Mouse (Mus musculus) kidney, embryonic 14.5 days (tissue): ENCODE results near the gene Lrriq1. TPM values are rescaled to one million over a fixed set of nuclear protein-coding genes. Genes with fewer than 3 reads are reported as not detected.

ENCODE experiments used
- ATAC-seq: fragments of 200-750 bp; cut with Nextera tagmentation; 2 replicates; pipeline ENCODE4 v1.8.0; 2017; ENCODE audit warnings: moderate number of reproducible peaks, mild to moderate bottlenecking, moderate TSS enrichment, moderate library complexity; ENCODE audit not compliant: low FRiP score, low TSS enrichment
- H3K27ac ChIP-seq: fragments of 300-500 bp; sonication (generic); 2 replicates; pipeline ENCODE4 v1.5.1; 2014; ENCODE audit warnings: low read depth, mild to moderate bottlenecking, low read length, moderate library complexity, mixed read lengths
- H3K27me3 ChIP-seq: fragments of 300-500 bp; sonication (generic); 2 replicates; pipeline ENCODE4 v1.6.1; 2014; ENCODE audit warnings: mild to moderate bottlenecking, low read length; ENCODE audit not compliant: control insufficient read depth, insufficient read depth
- H3K36me3 ChIP-seq: fragments of 300-500 bp; sonication (generic); 2 replicates; pipeline ENCODE4 v1.6.1; 2014; ENCODE audit warnings: low read length, mixed read lengths; ENCODE audit not compliant: control insufficient read depth, insufficient read depth
- H3K4me1 ChIP-seq: fragments of 300-500 bp; sonication (generic); 2 replicates; pipeline ENCODE4 v1.6.1; 2014; ENCODE audit warnings: low read length, mixed read lengths; ENCODE audit not compliant: control insufficient read depth, insufficient read depth
- H3K4me2 ChIP-seq: fragments of 300-500 bp; sonication (generic); replicated peaks from 2 replicates; pipeline ENCODE4 v1.6.1; 2014; ENCODE audit warnings: low read depth, mild to moderate bottlenecking, low read length
- H3K4me3 ChIP-seq: fragments of 300-500 bp; sonication (generic); 2 replicates; pipeline ENCODE4 v1.5.1; 2014; ENCODE audit warnings: mild to moderate bottlenecking, low read length
- H3K9ac ChIP-seq: fragments of 300-500 bp; sonication (generic); 2 replicates; pipeline ENCODE4 v1.6.1; 2014; ENCODE audit warnings: low read depth, mild to moderate bottlenecking, low read length, moderate library complexity
- H3K9me3 ChIP-seq: fragments of 300-500 bp; sonication (generic); 2 replicates; pipeline ENCODE4 v1.6.1; 2016; ENCODE audit warnings: low read length; ENCODE audit not compliant: control insufficient read depth
- whole genome bisulfite sequencing: fragments of 180-500 bp; shearing (Covaris S2); extraction: QIAGEN DNeasy Blood & Tissue Kit; methylation state at CpG from one replicate; pipeline ENCODE4 v1.1.7; 2014; 5-methylcytosine and 5-hydroxymethylcytosine counted together
- polyA plus RNA-seq: library from polyadenylated mRNA; unstranded; fragments of >200 nt; fragmentation: Nextera tagmentation; extraction: Ambion mirVana; gene quantifications from 2 replicates; pipeline ENCODE4 v1.2.1, GENCODE M21; 2014

The Lrriq1 gene
- polyA plus RNA-seq, 1 experiment from 2014 or later = 15.2 TPM

- ATAC-seq = no peak
- H3K4me2 ChIP-seq = no peak overlapping the region
- H3K4me3 ChIP-seq = peak overlapping the region; percentile 48; the same call in 1 of the 2 replicates
- H3K27me3 ChIP-seq = peaks cover 72% of the 10 kb centered on the region
- no peaks in the 10 kb centered on the region for H3K36me3 ChIP-seq
- H3K27ac ChIP-seq = no peak overlapping the region
- 5% methylated on average over 11 of the region's 11 CpGs for WGBS
- H3K4me1 ChIP-seq = 0 out of 2 replicates have a peak, but pooled peaks cover 4% of the 10 kb centered on the region
- no peaks in the 10 kb centered on the region for H3K9me3 ChIP-seq
- H3K9ac ChIP-seq = no peak overlapping the region
Measured at GRCm38 (mm10) chr10:103030931-103031330, 205.2 kb downstream of the Lrriq1 start.

- Histone ChIP-seq H3K9ac (0 out of 2 replicates have a peak within 1 kb of the TSS, but pooled peaks have one; percentile 15), H3K27me3 (peaks cover 76% of the 10 kb centered on the region), H3K4me3 (peak within 1 kb of the TSS; percentile 48), H3K9me3 (no peaks in the 10 kb centered on the region), H3K36me3 (no peaks in the 10 kb centered on the region), H3K4me2 (peak within 1 kb of the TSS; percentile 49), H3K27ac (peak within 1 kb of the TSS; percentile 62; the same call in 1 of the 2 replicates), H3K4me1 (0 out of 2 replicates have a peak, but pooled peaks cover 4% of the 10 kb centered on the region)
- 1% methylated on average over 32 of the region's 32 CpGs for WGBS
- ATAC-seq = no peak
Measured at GRCm38 (mm10) chr10:103029730-103030490, 206.2 kb downstream of the Lrriq1 start, which contains the start of gene Alx1. Gene Alx1, minus strand, starts transcription at chr10:103030215.

- 0 out of 2 replicates have a peak, but pooled peaks cover 4% of the 10 kb centered on the region for H3K4me1 ChIP-seq
- H3K27ac ChIP-seq = peak overlapping the region; percentile 62; the same call in 1 of the 2 replicates
- H3K9ac ChIP-seq = 0 out of 2 replicates have a peak overlapping the region, but pooled peaks have one; percentile 23
- H3K27me3 ChIP-seq = peaks cover 70% of the 10 kb centered on the region
- peak; percentile 32; the same call in 1 of the 2 replicates for ATAC-seq
- H3K36me3 ChIP-seq = no peaks in the 10 kb centered on the region
- peak overlapping the region; percentile 49 for H3K4me2 ChIP-seq
- peak overlapping the region; percentile 48 for H3K4me3 ChIP-seq
- under 1% methylated on average over 23 of the region's 23 CpGs for WGBS
- H3K9me3 ChIP-seq = no peaks in the 10 kb centered on the region
Measured at GRCm38 (mm10) chr10:103029132-103029729, 206.9 kb downstream of the Lrriq1 start.

DNA sequence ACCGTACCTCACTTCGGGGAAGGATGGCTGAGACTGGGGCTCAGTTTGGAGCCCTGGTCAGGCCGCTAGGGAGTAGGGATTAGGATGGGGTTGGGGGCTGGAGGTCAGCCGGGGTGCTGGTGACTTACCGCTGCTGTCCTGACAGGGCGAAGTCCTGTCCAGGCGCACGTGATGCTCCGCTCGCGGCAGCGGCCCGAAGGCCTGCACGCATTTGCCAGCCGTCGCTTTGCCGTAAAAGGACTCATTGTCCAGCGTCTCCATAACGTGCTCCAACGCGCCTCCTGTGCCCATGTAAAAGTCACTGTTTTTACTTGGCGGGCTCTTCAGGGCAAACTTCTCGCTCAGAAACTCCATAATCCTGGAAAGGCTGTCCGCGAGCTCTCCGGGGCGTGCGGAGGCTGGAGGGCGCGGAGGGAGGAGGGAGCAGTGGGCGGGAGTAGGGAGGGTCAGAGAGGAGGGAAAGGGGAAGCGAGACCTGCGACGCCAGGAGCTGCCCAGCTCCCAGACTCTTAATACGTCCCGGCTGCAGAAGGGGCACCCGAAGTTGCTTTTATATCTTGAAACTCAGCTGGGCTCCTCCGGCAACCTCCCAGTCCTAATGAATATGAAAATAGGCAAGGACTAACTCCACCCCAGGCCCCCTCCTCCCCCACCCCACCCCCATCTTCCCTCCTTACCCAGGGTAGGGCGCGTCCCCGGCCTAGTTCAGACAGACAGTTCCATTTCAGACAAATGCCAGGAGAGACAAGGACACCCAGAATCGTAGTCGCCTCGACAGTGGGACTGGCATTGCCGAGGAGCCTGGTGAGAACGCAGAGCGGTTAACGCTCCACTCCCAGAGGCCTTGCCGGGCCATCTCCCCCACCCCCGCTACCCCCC lies 207.6 kb downstream of the Lrriq1 start:
- H3K4me3 ChIP-seq = peak overlapping the region; percentile 48
- peak overlapping the region; percentile 55 for H3K9ac ChIP-seq
- peak overlapping the region; percentile 80 for H3K27ac ChIP-seq
- 0 out of 2 replicates have a peak, but pooled peaks cover 4% of the 10 kb centered on the region for H3K4me1 ChIP-seq
- H3K4me2 ChIP-seq = peak overlapping the region; percentile 49
- H3K27me3 ChIP-seq = peaks cover 67% of the 10 kb centered on the region
- H3K9me3 ChIP-seq = no peaks in the 10 kb centered on the region
- H3K36me3 ChIP-seq = no peaks in the 10 kb centered on the region
- WGBS = under 1% methylated on average over 50 of the region's 50 CpGs
- peak; percentile 94 for ATAC-seq

- Histone ChIP-seq H3K27me3 (peaks cover 61% of the 10 kb centered on the region), H3K9me3 (no peaks in the 10 kb centered on the region), H3K36me3 (no peaks in the 10 kb centered on the region), H3K27ac (peak overlapping the region; percentile 80), H3K4me3 (peak overlapping the region; percentile 48), H3K9ac (peak overlapping the region; percentile 55), H3K4me2 (peak overlapping the region; percentile 49), H3K4me1 (0 out of 2 replicates have a peak, but pooled peaks cover 4% of the 10 kb centered on the region)
- under 1% methylated on average over 15 of the region's 15 CpGs for WGBS
- ATAC-seq = no peak
Measured at GRCm38 (mm10) chr10:103027931-103028252, 208.2 kb downstream of the Lrriq1 start.

GRCm38 (mm10) chr10:103027226-103027930 lies 208.7 kb downstream of the Lrriq1 start:
- H3K4me2 ChIP-seq = no peak overlapping the region; the same call in 1 of the 2 replicates
- WGBS = under 1% methylated on average over 20 of the region's 20 CpGs

DNA sequence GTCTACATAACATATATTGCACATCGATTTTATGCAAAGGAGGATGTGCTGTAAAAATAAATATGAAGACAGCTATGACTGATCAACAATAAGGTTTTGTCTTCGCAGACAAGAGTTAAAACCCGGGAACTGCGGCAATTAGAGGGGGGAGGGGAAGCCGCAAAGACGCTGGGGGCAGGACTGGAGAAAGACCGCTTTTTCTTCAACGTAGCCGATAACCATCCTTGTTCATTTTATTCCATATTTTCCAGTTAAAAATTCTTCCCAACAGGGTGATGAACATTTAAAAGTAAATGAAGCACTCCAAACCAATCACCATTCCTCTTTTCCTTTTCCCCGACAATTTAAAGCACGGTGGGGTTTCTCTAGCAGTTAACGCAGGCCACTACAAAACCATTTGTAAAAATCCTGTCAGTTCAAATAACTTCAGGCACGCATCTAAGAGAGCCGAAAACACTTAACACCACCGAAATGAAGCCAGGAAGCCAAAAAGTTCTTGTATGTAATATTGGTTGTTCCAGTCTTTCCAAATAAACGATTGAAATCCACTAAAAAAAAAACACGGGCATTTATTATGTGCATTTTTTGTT lies 209.4 kb downstream of the Lrriq1 start:
- Histone ChIP-seq H3K9me3 (no peaks in the 10 kb centered on the region), H3K9ac (no peak overlapping the region), H3K4me3 (peak overlapping the region; percentile 48), H3K4me1 (0 out of 2 replicates have a peak, but pooled peaks cover 4% of the 10 kb centered on the region), H3K27me3 (peaks cover 50% of the 10 kb centered on the region), H3K4me2 (peak overlapping the region; percentile 22; the same call in 1 of the 2 replicates), H3K36me3 (no peaks in the 10 kb centered on the region), H3K27ac (no peak overlapping the region)
- under 1% methylated on average over 17 of the region's 17 CpGs for WGBS
- ATAC-seq = no peak

More at GRCm38 (mm10) chr10:103027226-103027930, 208.7 kb downstream of the Lrriq1 start:
- Histone ChIP-seq H3K27me3 (peaks cover 57% of the 10 kb centered on the region), H3K4me3 (peak overlapping the region; percentile 48), H3K36me3 (no peaks in the 10 kb centered on the region), H3K27ac (no peak overlapping the region; the same call in 1 of the 2 replicates), H3K9ac (peak overlapping the region; percentile 55; the same call in 1 of the 2 replicates), H3K9me3 (no peaks in the 10 kb centered on the region), H3K4me1 (0 out of 2 replicates have a peak, but pooled peaks cover 4% of the 10 kb centered on the region)
- ATAC-seq = no peak
